Mouse (Mus musculus): Measurements from ENCODE around the gene Erfe. TPM values are rescaled to one million over a fixed set of nuclear protein-coding genes. Genes with fewer than 3 reads are reported as not detected.

Erfe gene
- polyA plus RNA-seq, 1 experiment, result 2.2 TPM

- TF ChIP-seq TAL1 (IDR thresholded peaks at IDR 0.05; ENCODE audit: low read length) (no peak), GATA1 (IDR thresholded peaks at IDR 0.05; ENCODE audit: low read length) (no peak)
- Histone ChIP-seq H3K27me3 (ENCODE audit: control insufficient read depth) (peaks cover 38% of the 10 kb centered on the region), H3K4me1 (ENCODE audit: control insufficient read depth) (peaks cover 28% of the 10 kb centered on the region), H3K36me3 (ENCODE audit: control insufficient read depth) (peaks cover 10% of the 10 kb centered on the region; the same call in 1 of the 2 replicates), H3K9me3 (ENCODE audit: control insufficient read depth, low read length) (no peaks in the 10 kb centered on the region), H3K4me3 (replicated peaks) (no peak overlapping the region)
Measured at GRCm38 (mm10) chr1:91414903-91415302, 48.7 kb downstream of the Erfe start.

GRCm38 (mm10) chr1:91415311-91415710, 49.1 kb downstream of the Erfe start:
- Histone ChIP-seq H3K27me3 (ENCODE audit: control insufficient read depth) (peaks cover 38% of the 10 kb centered on the region), H3K4me3 (replicated peaks) (no peak overlapping the region), H3K9me3 (ENCODE audit: control insufficient read depth, low read length) (no peaks in the 10 kb centered on the region), H3K36me3 (ENCODE audit: control insufficient read depth) (peaks cover 12% of the 10 kb centered on the region; the same call in 1 of the 2 replicates), H3K4me1 (ENCODE audit: control insufficient read depth) (peaks cover 28% of the 10 kb centered on the region)
- TF ChIP-seq GATA1 (IDR thresholded peaks at IDR 0.05; ENCODE audit: low read length), result no peak
- no peak for TF ChIP-seq TAL1 (IDR thresholded peaks at IDR 0.05; ENCODE audit: low read length)

- no peaks in the 10 kb centered on the region for H3K9me3 ChIP-seq (ENCODE audit: control insufficient read depth, low read length)
- peaks cover 15% of the 10 kb centered on the region; the same call in 1 of the 2 replicates for H3K36me3 ChIP-seq (ENCODE audit: control insufficient read depth)
- no peak for TF ChIP-seq GATA1 (IDR thresholded peaks at IDR 0.05; ENCODE audit: low read length)
- no peak for TF ChIP-seq TAL1 (IDR thresholded peaks at IDR 0.05; ENCODE audit: low read length)
- H3K4me3 ChIP-seq (replicated peaks), result no peak overlapping the region
- peaks cover 16% of the 10 kb centered on the region for H3K4me1 ChIP-seq (ENCODE audit: control insufficient read depth)
- H3K27me3 ChIP-seq (ENCODE audit: control insufficient read depth), result peaks cover 25% of the 10 kb centered on the region
Measured at GRCm38 (mm10) chr1:91417991-91418390, 51.8 kb downstream of the Erfe start.

- Histone ChIP-seq H3K27me3 (ENCODE audit: control insufficient read depth) (peaks cover 5% of the 10 kb centered on the region), H3K4me3 (replicated peaks) (no peak overlapping the region), H3K4me1 (ENCODE audit: control insufficient read depth) (no peaks in the 10 kb centered on the region), H3K36me3 (ENCODE audit: control insufficient read depth) (peaks cover 23% of the 10 kb centered on the region), H3K9me3 (ENCODE audit: control insufficient read depth, low read length) (no peaks in the 10 kb centered on the region)
- TF ChIP-seq TAL1 (IDR thresholded peaks at IDR 0.05; ENCODE audit: low read length) (no peak), GATA1 (IDR thresholded peaks at IDR 0.05; ENCODE audit: low read length) (no peak)
Measured at GRCm38 (mm10) chr1:91419862-91420600, 53.8 kb downstream of the Erfe start.

GRCm38 (mm10) chr1:91420601-91421065, 54.4 kb downstream of the Erfe start:
- H3K4me1 ChIP-seq (ENCODE audit: control insufficient read depth), result no peaks in the 10 kb centered on the region
- peaks cover 23% of the 10 kb centered on the region for H3K36me3 ChIP-seq (ENCODE audit: control insufficient read depth)
- TF ChIP-seq GATA1 (IDR thresholded peaks at IDR 0.05; ENCODE audit: low read length), result no peak
- no peak for TF ChIP-seq TAL1 (IDR thresholded peaks at IDR 0.05; ENCODE audit: low read length)
- no peaks in the 10 kb centered on the region for H3K27me3 ChIP-seq (ENCODE audit: control insufficient read depth)
- no peaks in the 10 kb centered on the region for H3K9me3 ChIP-seq (ENCODE audit: control insufficient read depth, low read length)
- no peak overlapping the region for H3K4me3 ChIP-seq (replicated peaks)

Other genes with a start within 250 kb of the Erfe start
- gene Rbm44, start 221.3 kb upstream of the Erfe start, polyA plus RNA-seq (2012), result not detected in 2 replicates
- 0.04 TPM in 2 replicates for gene Ramp1, start 186.6 kb upstream of the Erfe start, polyA plus RNA-seq (2012)
- 3.7 and 3.8 TPM in 2 replicates for gene Ube2f, start 116.1 kb upstream of the Erfe start, polyA plus RNA-seq (2012)
- 2.6 and 3.3 TPM in 2 replicates for gene Scly, start 68.1 kb upstream of the Erfe start, polyA plus RNA-seq (2012)
- 0.01 TPM in 1 of 2 replicates, not detected in the other for gene Espnl, start 44.4 kb upstream of the Erfe start, polyA plus RNA-seq (2012)
- gene Klhl30, start 15.4 kb upstream of the Erfe start, polyA plus RNA-seq (2012), result not detected in 2 replicates
- 5.3 and 6.5 TPM in 2 replicates for gene Ilkap, start 32.4 kb downstream of the Erfe start, polyA plus RNA-seq (2012)
- gene Hes6, start 47.6 kb downstream of the Erfe start, polyA plus RNA-seq (2012), result 0.80 and 1.3 TPM in 2 replicates
- 0.04 and 0.05 TPM in 2 replicates for gene Per2, start 92.9 kb downstream of the Erfe start, polyA plus RNA-seq (2012)
- gene Traf3ip1, start 128.2 kb downstream of the Erfe start, polyA plus RNA-seq (2012), result 0.40 and 0.45 TPM in 2 replicates
- gene Asb1, start 174.1 kb downstream of the Erfe start, polyA plus RNA-seq (2012), result 0.63 and 3.0 TPM in 2 replicates

Measured in erythroblast, embryonic 14.5 days (primary cell).